Mouse (Mus musculus) colon, adult 2 months (tissue): ENCODE data around the gene Vmn1r65. TPM values are rescaled to one million over a fixed set of nuclear protein-coding genes. Genes with fewer than 3 reads are reported as not detected.

Experiments used
- polyA plus RNA-seq: library from polyadenylated mRNA; depleted of rRNA; stranded (reverse); fragments of >200 nt; gene quantifications from 2 replicates; pipeline ENCODE4 v1.2.3, GENCODE M21; 2012; rRNA removed

Gene Vmn1r65
- polyA plus RNA-seq, result not detected in 2 replicates

DNA sequence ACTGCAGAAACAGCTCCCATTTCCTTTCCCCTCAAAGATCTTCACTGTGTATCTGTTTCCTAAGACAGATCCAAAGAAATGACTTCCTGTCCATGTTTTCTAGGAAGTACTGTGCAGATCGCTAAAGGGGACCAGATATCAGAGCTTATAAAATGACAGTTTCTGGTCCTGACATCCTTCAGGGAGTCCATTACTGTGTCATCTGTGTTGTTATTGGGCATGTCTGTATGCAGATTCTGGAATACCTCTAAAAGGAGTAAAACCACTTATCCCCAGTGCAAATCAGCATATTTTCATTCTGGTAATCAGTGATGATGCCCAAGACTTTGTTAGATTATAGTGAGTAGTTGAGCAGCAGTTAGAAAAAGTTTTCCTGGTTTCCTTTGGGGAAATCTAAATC is at the start of gene Vmn1r65:
Gene Vmn1r65 (minus strand): TSS at position 101 of the 400 bp plus-strand sequence.

GRCm38 (mm10) chr7:6044861-6045260 is 34.1 kb upstream of the Vmn1r65 start, which contains the start of gene Nlrp4c:
Nlrp4c (plus strand) TSS chr7:6045161.

Other genes starting within 250 kb of the Vmn1r65 start
- not detected in 2 replicates for gene Vmn1r63, start 205.6 kb downstream of the Vmn1r65 start, polyA plus RNA-seq
- gene Vmn1r64, start 126.5 kb downstream of the Vmn1r65 start, polyA plus RNA-seq, result not detected in 2 replicates
- gene Nlrp4c, start 34.2 kb upstream of the Vmn1r65 start, polyA plus RNA-seq, result not detected in 2 replicates
- gene Zfp787, start 145.0 kb upstream of the Vmn1r65 start, polyA plus RNA-seq, result 78.0 and 78.7 TPM in 2 replicates
- gene Zfp444, start 161.2 kb upstream of the Vmn1r65 start, polyA plus RNA-seq, result 44.4 and 57.7 TPM in 2 replicates
- gene Galp, start 186.1 kb upstream of the Vmn1r65 start, polyA plus RNA-seq, result not detected in 2 replicates
- gene Zscan5b, start 211.3 kb upstream of the Vmn1r65 start, polyA plus RNA-seq, result not detected in 2 replicates
- gene Epp13, start 241.7 kb upstream of the Vmn1r65 start, polyA plus RNA-seq, result not detected in 2 replicates